Mouse (Mus musculus): Measurements from ENCODE around the gene Asdurf. TPM values are rescaled to one million over a fixed set of nuclear protein-coding genes. Genes with fewer than 3 reads are reported as not detected.

Asdurf gene
- not detected for polyA plus RNA-seq (2017; shearing (Covaris generic))

GRCm38 (mm10) chr1:53352327-53353261, at the start of gene Asdurf, which contains the start of the genes Gm28551 and Asnsd1:
Asdurf (minus strand) TSS chr1:53352619.
Gm28551 (minus strand) TSS chr1:53352667.
Asnsd1 (minus strand) TSS chr1:53352752.

DNA sequence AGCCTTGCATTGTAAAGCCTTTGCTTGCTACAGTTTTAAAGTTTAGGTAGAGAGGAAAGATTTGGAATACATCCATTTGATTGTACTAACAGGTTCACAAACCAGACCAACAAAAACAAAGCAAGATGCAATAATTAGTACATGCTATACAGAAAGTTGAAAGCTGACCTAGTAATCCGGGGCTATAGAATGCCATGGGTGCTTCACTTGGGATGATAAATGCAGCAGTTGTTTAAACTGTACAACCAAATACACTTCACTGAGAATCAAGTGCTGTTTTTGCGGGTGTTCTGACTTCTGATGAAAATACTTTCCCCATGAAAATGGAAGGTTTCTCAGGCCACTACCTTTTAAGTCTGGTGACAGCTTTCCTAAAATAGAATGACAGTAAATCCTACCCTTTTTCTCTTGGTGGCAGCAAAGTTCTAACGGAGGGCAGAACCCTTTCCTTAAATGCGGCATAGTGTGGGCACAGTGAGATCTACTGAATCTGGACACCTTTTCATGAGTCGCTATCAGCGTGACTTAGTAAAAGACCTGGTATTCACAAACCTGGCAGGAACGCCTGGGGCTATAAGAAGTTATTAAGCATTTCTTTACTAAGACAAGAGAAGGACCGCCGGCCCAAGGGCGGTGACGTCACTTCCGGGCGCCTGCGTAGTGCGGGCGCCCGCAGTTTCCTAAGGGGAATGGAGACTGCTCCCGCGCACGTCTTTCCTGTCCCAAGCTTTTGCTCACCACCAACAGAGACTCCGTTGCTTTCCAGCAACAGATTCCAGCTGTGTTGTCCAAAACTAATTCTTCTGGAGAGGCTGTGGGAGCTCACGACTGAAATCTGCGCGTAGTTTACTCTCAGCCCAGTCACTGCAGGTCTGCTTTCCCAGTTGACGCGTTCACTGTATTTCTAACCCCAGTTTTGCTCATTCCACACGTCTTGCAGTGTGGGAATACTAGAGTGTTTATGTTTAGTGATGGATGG, 39.1 kb downstream of the Asdurf start, which contains the start of gene Osgepl1:
TSS of gene Osgepl1 (plus strand) at position 636 of the 979 bp plus-strand sequence.

Other genes with a start within 250 kb of the Asdurf start
- gene 1700019A02Rik, start 165.0 kb downstream of the Asdurf start, polyA plus RNA-seq (2017; shearing (Covaris generic)) = not detected
- 33.2 TPM for gene Pms1, start 55.6 kb downstream of the Asdurf start, polyA plus RNA-seq (2017; shearing (Covaris generic))
- 91.0 TPM for gene Ormdl1, start 55.5 kb downstream of the Asdurf start, polyA plus RNA-seq (2017; shearing (Covaris generic))
- not detected for gene Gm28778, start 55.5 kb downstream of the Asdurf start, polyA plus RNA-seq (2017; shearing (Covaris generic))
- gene Osgepl1, start 39.0 kb downstream of the Asdurf start, polyA plus RNA-seq (2017; shearing (Covaris generic)) = 25.2 TPM
- 0.38 TPM for gene Gm28551, start within 50 bp of the Asdurf start, polyA plus RNA-seq (2017; shearing (Covaris generic))
- 63.8 TPM for gene Asnsd1, start 133 bp upstream of the Asdurf start, polyA plus RNA-seq (2017; shearing (Covaris generic))

Data from inflammation-experienced regulatory T-cells, adult 16 weeks (primary cell).